Mouse (Mus musculus): Measurements from ENCODE around the gene Selenow.
A peak's percentile ranks its signal among the peaks of the same experiment; 100 is the strongest.

Gene Selenow

DNA sequence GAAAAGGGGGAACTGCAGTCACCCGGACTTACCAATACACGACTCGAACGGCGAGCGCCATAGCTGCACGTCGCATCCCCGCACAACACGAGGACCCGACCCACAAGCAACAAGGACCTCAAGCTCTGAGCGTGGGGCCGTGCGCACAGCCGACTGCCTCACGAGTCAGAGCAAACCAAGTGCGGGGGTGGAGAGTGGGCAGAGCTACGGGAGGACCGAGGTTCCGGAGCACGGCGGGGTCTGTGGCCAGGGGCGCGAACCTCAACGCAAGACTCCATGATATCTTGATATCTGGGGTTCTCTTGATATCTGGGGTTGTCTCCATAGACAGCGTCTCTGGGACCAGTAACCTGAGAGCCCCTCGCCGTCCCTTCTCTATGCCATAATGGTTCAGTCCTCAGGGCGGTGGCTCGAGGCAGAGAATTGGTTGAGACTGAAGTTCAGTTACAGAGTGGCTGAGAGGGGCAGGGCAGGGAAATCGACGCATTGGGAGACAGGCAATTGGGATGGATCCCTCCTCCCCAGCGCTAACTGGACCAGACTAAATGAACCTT is at the start of gene Selenow:
Selenow (minus strand) TSS at position 183 of the 554 bp plus-strand sequence.
- DNase-seq (ENCODE audit: low spot score) = peak; percentile 96

DNA sequence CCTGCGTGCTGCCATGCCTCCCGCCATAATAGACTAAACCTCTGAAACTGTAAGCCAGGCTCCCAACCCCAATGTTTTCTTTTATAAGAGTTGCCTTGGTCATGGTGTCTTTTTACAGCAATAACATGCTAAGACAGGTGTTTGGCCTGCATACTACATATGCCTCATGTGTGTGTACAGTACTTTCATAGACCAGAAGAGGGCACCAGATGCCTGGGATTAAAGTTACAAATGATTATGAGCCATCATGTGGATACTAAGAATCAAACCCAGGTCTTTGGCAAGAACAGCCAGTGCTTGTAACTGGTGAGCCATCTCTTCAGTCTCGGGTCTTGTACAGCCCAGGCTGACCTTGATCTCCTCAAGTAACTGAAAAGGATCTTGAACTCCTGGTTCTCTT is 47.5 kb upstream of the Selenow start:
- no peak for DNase-seq (ENCODE audit: low spot score)

DNA sequence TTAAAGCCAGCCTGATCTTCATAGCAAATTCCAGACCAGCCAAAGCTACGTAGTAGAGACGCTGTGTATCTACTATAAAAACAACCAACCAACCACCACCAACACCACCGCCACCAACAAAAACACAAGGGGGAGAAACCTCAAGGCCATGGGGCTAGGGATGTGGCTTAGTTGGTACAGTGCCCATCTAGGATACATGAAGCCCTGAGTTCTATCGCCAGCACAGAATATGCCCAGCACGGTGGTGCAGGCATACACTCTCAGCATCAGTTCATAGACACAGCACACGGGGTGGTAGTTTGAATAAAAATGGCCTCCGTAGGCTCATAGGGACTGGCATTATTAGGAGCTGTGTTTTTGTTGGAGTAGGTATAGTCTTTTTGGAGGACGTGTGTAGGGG is 46.1 kb upstream of the Selenow start:
- DNase-seq (ENCODE audit: low spot score) = no peak

DNA sequence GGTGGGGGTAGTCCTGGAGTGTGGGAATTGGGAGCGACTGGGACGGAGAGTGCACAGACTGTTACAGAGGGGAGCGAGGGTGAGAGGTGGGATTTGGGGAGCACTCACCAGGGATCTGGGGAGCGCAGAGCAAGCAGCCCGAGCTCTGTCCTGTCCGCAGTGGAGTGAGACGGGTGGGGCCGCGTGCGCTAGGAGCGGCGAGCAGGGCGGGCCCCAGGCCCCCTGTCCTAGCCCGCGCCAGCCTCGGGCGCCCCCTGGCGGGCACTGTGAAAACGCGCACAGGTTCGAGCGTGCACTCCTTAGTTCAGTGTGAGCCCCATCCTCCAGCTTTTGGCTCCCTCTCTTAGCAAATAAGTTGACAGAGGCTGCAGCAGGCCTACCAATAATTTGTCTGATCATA is 45.1 kb upstream of the Selenow start, which contains the start of gene Ehd2:
Ehd2 (minus strand) TSS at position 256 of the 400 bp plus-strand sequence.
- DNase-seq (ENCODE audit: low spot score) = peak; percentile 71

DNA sequence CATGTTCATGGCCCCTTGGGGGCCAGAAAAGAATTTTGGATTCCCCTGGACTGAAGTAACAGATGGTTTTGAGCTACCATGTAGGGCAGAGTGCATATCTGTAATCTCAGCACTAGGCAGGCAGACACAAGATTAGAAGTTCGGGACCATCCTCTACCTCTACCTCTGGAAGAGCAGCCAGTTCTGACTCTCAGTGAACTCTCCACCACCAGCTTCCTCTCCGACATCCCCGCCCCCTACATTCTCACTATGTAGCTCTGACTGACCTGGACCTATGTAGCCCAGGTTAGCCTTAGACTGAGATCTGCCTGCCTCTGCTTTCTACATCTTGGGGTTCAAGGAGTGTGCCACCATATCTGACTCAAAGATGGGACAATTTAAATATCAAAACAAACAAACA is 44.3 kb upstream of the Selenow start:
- DNase-seq (ENCODE audit: low spot score) = no peak

DNA sequence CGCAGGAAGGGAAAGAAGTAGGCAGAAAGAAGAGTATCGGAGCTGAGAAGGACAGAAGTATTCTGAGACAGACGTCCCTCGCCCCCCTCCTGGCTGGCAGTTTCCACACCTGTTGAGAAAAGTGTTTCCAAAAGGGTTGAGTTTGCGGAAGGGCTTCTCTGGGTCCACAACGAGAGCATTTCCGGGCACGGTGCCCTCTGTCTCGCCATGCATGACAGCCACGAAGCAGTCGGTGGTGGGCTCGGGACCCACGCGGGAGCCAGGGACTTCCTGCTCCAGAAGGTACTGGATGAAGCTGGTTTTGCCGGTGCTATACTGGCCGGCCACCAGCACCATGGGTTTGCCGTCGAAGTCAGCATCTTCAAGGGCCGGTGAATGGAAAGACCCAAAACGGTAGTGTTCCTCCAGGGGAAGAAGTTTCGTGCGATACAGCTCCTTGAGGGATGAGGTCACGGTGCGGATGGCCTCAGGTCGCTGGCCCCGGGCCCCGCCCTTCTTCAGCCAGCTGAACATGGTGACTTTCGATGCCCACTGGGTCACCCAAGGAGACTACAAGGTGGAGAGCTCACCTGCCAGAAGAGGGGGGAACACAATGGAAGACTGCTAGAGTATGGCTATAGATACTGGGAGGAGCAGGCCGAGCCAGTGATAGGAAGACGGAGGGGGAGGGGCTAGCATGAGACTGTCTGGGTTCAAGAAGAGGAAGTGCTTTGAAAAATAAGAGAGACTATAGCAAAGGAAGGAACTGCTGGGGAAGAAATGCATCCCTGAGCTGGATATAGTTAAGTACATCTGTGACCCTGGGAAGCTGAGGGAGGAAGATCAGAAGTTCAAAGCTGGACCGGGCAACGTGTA is 41.8 kb upstream of the Selenow start:
- DNase-seq (ENCODE audit: low spot score) = no peak

DNA sequence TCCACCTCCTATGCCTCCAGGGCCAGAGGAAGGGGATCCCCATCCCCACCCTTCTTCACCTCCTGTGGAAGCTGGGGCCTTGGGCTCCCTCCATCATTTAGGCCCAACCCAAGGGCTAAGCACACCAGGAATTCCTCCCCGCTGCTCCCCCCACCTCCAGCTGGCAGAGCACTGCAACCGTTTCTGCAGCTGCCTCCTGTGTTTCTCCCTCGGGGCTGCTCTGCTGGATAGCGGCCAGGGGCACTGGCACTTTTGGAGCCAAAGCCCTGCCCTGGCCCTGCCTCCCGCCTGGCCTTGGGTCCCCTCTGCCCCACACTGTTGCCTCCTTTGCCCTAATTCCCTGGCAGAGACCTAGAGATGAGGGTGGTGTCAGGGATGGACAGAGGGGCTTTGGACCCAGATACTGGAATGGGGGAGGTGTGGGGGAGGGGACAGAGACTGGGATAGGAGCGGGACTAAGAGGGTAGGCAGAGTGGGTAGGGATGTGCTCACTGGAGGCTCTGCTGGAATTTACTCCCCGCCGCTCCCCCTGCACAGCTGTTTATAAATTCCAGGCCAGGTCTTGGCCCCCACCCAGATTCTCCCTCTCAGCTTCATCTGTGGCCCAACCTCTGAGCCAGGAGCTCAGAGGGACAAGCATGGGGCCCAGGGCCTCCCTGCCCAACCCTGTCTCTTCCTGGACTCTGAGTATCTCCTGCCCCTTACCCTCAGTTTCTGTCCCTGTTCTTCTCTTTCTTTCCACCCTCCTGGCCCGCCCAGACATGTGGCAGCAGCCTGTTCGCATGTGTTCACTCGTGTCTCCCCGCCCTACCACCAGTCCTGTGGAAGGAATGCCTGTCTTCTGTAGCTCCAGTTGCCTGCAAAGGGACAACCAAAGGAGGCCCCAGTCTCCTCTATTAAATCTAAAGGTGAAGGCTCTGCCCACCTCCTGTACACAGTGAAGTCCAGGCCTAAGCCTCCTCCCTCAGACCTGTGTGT is 40.4 kb upstream of the Selenow start:
- no peak for DNase-seq (ENCODE audit: low spot score)

DNA sequence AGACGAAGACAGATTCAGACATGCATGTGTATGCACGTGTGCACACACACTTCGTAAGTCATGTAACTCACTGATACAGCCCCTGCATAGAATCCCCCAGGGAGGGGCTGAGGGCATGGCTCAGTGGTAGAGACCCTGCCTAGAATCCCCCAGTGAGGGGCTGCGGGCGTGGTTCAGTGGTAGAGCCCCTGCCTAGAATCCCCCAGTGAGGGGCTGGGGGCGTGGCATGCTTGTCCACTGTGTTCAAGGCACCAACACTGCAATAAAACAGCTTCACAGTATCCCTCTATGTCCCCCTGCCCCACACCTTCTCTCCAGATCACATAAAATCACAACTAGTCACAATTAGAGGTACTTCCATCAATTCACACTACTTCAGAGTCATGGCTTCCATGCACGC is 39.6 kb upstream of the Selenow start:
- DNase-seq (ENCODE audit: low spot score) = no peak

DNA sequence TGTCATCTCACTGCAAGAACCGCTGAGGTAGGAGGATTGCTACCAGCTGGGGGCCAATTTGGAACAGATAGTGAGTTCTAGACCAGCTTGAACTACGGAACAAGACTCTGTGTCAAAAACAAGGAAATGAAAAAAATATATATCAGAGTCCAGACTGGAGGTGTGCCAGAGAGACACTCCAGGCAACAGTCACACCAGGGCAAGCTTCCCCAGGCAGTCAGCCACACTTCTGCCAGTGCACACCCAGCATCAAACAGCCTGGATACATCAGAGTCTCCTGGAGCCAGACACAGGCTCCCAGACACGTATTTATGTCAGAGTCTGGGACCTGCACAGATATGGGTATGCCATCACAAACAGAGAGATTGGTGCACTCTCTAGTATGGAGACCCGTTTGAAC is 39.0 kb upstream of the Selenow start:
- no peak for DNase-seq (ENCODE audit: low spot score)

DNA sequence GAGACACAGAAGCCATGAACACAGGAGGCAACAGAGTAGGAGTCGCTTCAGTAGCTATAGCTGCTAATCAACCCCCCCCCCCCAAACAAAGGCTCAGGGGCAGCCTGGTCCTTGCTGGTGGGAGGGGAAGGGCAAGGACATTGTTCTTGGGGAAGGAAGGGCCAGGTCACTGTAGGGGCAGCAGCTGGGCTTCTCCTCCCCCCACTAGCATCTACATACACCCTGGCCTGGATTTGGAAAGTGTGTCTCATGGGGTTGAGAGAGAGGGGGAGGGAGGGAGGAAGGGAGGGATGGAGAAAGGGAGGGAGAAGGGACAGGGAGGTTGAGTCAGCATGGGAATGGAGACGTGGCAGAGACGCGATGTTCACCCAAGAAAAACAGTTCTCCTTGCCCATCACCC is 38.5 kb upstream of the Selenow start:
- DNase-seq (ENCODE audit: low spot score) = no peak

DNA sequence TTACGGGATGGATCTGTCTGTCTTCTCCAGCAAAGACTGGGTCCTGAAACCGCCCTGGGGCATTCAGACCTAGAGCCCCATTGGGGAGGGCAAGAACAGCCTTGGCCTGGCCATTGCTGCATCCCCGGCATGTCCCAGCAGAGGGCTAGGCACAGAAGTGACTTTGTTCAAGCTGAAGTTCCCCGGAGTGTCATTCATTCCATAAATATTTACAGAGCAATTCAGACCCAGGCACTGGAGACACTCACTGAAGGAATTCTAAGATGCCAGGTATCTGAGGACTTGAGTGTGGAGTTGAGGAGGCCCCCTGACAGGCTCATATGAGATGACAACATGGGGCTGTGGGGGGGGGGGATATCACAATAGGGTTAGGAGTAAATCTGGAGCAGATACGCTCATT is 33.9 kb upstream of the Selenow start:
- no peak for DNase-seq (ENCODE audit: low spot score)

DNA sequence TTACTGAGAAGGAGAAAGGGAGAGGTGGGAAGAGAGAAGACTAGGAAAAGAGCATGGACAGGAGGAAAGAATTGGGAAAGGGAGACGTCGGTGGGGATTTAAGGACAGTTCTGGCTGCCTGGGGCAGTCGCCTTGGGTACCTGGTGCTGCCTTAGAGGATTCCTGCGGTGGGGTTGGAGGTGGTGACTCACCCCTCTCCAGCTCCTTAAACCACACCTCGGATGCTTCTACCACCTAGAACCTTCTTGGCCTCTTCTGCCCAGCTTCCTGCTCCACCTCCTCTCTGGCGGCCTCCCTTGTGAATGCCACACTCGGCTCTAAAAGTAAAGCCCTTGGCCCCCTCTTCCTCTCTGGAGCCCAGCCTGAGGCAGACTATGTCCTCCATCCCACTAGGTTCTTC is 33.3 kb upstream of the Selenow start:
- no peak for DNase-seq (ENCODE audit: low spot score)

DNA sequence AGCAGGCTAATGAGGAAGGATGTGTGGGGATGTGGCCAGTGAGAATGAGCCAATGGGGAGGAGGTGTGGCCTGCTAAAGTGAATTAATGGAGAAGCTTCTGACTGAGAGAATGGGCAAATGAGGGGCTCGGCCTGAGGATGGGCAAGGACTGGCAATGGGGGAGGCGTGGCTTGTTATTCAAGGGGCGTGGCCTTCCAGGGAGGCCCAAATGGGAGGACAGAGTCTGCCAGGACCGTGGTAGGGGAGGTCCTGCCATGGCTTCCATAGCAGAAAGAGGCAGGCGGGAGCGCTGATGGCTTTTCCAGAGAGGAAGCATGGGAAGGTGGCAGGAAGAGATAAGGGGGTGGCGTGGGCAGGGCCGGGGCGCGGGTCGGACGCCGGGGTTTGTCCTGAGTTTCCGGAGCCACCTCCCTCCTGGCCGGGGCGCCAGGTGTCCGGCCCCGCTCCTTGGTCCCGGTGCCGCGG is 32.8 kb upstream of the Selenow start:
- peak; percentile 81 for DNase-seq (ENCODE audit: low spot score)

DNA sequence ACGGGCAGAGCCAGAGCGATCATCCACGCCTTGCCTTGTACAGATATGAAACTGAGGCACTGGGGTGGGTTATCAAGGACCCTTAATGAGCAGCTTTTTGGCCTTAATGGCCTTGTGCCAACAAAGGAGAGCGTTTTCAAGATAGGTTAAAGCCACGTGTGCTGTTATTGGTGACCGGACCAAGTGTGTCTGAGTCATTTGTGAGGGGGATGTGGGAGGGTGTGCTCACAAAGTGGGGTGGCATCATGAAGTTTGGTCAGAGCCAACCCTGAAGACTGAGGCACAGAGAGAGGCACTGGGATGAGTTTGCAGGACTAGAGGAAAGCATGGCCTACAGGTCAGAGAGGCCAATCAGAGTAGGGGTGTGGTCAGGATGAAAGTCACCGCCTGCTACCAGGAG is 32.2 kb upstream of the Selenow start:
- DNase-seq (ENCODE audit: low spot score) = no peak

DNA sequence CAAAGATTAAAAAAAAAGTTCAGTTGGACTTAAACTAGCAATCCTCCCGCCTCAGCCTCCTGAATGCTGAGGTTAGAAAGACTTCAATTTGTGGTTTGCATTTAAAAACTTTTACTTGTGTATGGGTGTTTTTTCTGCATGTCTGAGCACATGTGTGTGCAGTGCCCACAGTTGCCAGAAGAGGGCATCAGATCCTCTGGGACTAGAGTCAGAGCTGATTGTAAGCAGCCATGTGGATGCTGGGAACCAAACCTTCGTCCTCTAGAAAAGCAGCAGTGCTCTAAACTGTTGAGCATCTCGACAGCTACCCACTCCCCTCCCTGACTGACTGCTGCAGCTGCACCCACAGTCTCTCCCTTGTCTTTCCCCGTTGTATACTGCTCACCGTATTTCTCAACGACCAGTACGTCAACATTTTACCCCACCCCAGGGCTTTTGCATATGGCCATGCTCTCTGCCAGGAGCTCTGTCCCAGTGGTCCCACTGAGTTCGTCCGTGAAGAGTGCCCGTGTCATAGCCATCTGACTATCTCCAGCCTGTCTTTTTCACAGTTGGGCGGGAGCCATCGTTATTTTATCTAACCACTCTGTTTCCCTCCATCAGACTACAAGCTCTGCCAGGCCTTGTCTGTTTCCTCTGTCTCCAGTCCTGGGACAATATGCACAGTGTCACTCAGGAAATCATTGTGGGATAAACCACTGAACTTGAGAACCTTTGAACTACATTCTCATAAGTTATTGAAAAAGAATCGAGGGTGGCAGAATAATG is 31.3 kb upstream of the Selenow start:
- no peak for DNase-seq (ENCODE audit: low spot score)

DNA sequence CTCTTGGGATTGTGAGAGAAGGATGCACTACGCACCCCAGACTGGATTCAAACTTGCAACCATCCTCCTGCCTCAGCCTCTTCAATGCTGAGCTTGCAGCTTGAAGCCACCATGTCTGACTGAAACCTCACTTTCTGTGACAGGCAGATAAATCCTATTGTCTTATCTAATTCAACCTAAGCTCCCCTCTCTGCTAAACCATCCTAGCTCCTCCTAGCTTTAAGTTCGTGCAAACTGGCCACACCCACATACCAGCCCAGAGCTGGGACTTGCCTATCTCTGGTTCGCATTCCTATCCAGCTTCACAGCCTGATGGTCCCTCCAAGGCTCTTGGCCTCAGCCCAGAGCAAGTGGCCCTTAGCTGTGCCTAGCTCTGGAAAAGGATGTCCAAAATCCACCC is 30.2 kb upstream of the Selenow start:
- DNase-seq (ENCODE audit: low spot score) = no peak

DNA sequence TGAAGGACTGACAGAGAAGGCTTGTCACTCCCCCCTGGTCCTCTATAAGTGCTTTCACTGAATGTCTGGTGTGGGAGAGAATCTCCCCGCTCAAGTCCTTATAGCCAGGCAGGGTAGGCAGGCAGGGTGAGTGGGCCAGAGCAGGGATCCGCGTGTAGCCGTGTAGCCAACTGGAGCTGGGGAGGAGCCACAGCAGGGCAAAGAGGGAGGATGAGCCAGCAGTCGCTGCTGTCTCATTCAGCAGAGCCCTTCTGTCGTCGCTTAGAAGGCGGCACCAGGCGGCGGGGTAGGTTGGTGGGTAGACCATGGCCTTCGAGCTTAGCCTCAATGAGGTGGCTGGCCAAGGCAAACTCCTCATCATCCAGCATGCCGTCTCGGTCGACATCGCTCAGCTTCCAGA is 27.8 kb upstream of the Selenow start:
- no peak for DNase-seq (ENCODE audit: low spot score)

DNA sequence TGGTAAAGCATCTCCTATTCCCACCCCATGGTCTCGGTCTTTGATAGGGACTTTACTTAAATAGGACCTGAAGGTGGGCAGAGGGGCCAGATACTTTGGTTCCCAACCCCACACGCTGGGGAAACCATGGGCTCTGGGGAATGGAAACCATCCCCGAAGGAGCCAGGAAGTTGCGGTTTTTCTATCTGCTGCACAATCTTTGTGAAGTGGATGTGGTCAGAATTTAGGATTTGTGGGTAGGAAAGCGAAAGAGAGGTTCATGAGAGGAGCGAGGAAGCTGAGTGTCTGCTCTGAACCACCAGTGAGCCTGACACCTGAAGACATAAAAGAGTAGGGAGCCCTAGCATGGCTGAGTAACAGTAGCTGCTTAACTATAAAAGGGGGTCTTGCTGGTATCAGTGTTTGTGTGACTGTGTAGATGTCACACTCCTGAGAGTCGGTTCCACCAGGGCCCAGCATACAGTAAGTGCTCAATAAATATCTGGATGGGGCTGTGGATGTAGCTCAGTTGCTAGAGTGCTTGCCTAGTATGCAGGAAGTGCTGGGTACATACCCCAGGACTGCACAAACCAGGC is 27.1 kb upstream of the Selenow start:
- no peak for DNase-seq (ENCODE audit: low spot score)

DNA sequence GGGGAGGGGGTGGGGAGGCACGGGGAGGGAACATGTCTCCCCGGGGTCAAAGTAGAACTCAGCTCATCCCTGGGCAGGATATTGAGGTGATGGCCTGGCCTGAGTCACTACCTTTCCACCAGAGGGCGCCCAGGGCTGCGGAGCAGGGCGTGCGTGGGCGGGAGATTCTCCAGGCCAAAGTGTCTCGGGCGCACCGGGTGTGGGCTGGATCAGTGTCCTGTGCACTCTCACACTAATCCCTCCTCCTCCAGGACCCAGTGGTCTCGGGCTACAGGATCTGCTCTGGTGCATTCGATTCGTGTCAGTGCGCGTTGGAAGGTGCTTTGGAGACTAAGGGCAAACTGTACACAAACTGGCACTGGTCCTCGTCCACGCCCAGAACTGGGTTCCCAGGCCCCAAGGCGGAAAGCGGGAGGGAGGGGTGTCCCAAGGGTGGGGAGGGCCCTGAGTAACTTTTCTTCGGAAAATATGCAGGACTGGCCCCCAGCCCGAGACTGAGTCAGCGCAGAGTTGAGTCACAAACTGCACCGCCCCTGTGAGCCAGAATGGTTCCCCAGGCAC is 26.3 kb upstream of the Selenow start:
- peak; percentile 90 for DNase-seq (ENCODE audit: low spot score)

DNA sequence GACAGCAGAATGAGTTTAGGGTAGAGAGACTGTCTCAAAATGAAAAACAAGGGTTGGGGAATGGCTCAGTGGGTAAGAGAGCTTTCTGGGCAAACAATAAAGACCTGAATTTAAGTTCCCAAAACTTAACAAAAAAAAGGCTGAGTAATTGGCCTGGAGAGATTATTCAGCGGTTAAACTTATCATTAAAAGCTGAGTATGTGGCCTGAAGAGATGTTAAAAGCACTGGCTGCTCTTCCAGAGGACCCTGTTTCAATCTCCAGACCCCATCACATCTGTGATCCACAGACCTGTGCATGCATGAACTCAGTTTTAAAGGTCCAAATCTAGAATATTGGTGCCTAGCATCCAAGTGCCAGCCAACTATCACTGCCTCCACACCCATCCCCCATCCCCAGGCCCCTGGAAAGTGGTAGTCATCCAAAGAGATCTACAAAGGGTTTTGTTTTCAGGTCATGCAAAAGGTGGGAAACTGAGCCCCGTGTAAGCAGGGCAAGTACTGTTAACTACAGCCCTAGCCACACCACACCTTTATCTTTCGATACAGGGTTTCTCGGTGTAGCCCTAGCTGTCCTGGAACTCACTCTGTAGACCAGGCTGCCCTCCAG is 25.6 kb upstream of the Selenow start:
- no peak for DNase-seq (ENCODE audit: low spot score)

Measured in embryo, embryonic 10 days (tissue).